Mouse (Mus musculus): ENCODE results near the gene Cacna1c. TPM values are rescaled to one million over a fixed set of nuclear protein-coding genes. Genes with fewer than 3 reads are reported as not detected.

The Cacna1c gene
- polyA plus RNA-seq, 1 experiment from 2014 or later = 2.0 TPM

DNA sequence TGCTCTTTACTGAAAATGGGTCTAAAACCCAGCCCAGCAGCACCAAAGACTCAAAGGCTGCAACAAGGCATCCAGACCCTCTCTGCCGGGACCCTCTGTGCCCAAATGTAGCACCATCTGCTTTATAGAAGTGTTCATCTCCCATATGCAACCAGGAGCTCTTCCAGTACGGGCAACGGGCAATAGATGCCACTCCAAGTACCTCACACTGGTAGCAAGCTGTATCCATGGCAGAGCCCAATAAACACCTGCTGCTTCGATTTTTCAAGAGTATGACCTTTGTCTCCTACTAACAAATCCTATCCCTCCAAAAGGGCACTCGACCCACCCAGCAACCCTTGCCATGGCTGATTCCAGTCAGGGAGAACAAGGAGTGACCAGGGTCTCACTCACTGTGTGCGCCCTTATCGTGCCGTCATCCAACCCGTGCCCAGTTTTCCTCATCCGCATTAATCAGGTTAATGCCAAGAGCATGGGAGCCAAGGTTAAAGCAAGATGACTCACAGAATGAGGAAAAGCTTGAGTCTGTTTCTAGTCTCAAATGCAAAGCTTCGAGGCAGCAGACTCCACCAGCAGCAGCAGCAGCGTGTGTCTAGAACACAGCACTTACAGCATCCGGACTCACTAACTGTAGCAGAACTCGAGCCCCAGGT lies 122.7 kb downstream of the Cacna1c start:
- Histone ChIP-seq H3K9me3 (no peaks in the 10 kb centered on the region), H3K4me1 (no peaks in the 10 kb centered on the region), H3K36me3 (replicated peaks) (no peaks in the 10 kb centered on the region), H3K4me3 (no peak overlapping the region), H3K27ac (no peak overlapping the region), H3K27me3 (ENCODE audit: poor library complexity, severe bottlenecking) (no peaks in the 10 kb centered on the region)
- 94% methylated on average over 14 of the region's 14 CpGs for WGBS
- DNase-seq (ENCODE audit: extremely low spot score, low spot score) = no peak

DNA sequence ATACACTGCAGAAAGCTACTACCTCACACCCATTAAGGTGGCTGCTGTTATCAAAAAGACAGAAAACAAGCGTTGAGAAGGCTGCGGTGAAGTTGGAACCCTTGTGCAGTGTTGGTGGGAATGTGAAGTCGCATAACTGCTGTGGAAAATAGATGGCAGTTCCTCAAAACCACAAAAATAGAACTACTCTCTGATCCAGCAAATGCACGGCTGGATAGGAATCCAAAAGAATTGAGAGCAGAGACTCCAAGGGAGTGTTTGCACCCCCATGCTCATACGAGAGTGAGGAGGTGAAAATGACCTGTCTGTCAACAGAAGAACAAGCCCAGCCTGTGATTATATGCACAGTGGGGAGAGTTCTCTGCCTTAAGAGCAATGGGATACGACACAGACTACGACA lies 123.4 kb downstream of the Cacna1c start:
- no peaks in the 10 kb centered on the region for H3K4me1 ChIP-seq
- no peak overlapping the region for H3K4me3 ChIP-seq
- 82% methylated on average over 7 of the region's 7 CpGs for WGBS
- DNase-seq (ENCODE audit: extremely low spot score, low spot score) = no peak
- H3K36me3 ChIP-seq (replicated peaks) = no peaks in the 10 kb centered on the region
- H3K27me3 ChIP-seq (ENCODE audit: poor library complexity, severe bottlenecking) = no peaks in the 10 kb centered on the region
- H3K9me3 ChIP-seq = no peaks in the 10 kb centered on the region
- H3K27ac ChIP-seq = no peak overlapping the region

DNA sequence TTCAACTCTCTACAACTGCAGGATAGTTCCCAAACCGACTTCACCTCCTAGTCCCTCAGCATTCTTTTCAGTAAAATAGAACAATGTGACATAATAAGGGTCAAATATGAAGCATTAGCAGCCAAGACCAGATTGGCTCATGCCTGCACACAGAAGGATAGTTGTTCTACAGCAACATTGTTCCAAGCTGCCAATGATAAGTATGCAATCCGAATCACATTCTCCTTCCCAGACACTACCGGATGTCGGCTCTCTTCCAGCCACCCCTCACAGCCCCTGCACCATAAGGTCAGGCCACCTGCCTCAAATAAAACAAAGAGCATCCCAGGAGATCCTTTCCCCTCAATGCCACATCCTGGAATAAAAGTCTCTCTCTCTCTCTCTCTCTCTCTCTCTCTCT lies 125.4 kb downstream of the Cacna1c start:
- Histone ChIP-seq H3K4me3 (no peak overlapping the region), H3K27me3 (ENCODE audit: poor library complexity, severe bottlenecking) (no peaks in the 10 kb centered on the region), H3K27ac (no peak overlapping the region), H3K36me3 (replicated peaks) (no peaks in the 10 kb centered on the region), H3K9me3 (no peaks in the 10 kb centered on the region), H3K4me1 (peaks cover 4% of the 10 kb centered on the region; the same call in 1 of the 2 replicates)
- 90% methylated on average over 4 of the region's 4 CpGs for WGBS
- no peak for DNase-seq (ENCODE audit: extremely low spot score, low spot score)

DNA sequence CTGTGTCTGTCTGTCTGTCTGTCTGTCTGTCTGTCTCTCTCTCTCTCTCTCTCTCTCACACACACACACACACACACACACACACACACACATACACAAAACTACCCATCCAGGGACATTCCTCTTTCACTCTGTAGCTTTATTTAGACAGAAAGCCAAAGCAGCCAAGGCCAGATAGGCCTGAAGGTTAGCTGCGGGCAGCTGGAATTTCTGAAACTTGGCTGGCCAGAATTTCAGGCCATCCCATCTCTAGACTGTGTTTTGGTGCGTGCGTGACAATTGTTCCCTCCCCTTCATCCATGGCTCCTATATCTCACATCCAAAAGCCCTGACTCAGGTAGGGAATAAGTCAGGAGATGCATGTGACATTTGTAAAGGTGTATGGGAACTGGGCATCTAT lies 125.9 kb downstream of the Cacna1c start:
- 96% methylated on average over 3 of the region's 3 CpGs for WGBS
- peaks cover 8% of the 10 kb centered on the region; the same call in 1 of the 2 replicates for H3K4me1 ChIP-seq
- no peaks in the 10 kb centered on the region for H3K36me3 ChIP-seq (replicated peaks)

DNA sequence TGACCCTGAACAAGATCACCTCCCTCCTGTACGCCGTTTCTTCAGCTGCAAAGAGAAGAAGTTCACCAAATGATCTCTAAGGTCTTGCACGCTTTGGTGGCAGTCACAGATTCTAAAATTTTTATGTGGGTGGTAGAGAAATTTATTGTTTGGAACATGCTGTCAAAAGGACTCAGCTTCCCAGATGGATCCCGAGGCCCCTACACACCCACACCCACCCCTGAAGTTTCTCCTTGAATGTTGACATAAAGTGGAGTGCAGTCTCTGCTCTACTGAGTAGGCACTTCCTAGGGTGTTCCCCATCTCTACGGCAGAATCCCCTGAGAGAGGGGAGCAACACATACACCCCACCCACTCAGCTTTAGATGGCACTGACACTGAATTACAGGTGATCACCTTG lies 127.1 kb downstream of the Cacna1c start:
- H3K4me1 ChIP-seq = peaks cover 9% of the 10 kb centered on the region; the same call in 1 of the 2 replicates
- DNase-seq (ENCODE audit: extremely low spot score, low spot score) = no peak
- H3K27ac ChIP-seq = no peak overlapping the region
- no peaks in the 10 kb centered on the region for H3K27me3 ChIP-seq (ENCODE audit: poor library complexity, severe bottlenecking)
- 93% methylated on average over 5 of the region's 5 CpGs for WGBS
- no peaks in the 10 kb centered on the region for H3K36me3 ChIP-seq (replicated peaks)
- H3K9me3 ChIP-seq = no peaks in the 10 kb centered on the region
- no peak overlapping the region for H3K4me3 ChIP-seq

More for the DNA sequence above, 125.9 kb downstream of the Cacna1c start:
- no peaks in the 10 kb centered on the region for H3K27me3 ChIP-seq (ENCODE audit: poor library complexity, severe bottlenecking)
- DNase-seq (ENCODE audit: extremely low spot score, low spot score) = no peak
- no peak overlapping the region for H3K4me3 ChIP-seq
- H3K27ac ChIP-seq = no peak overlapping the region
- no peaks in the 10 kb centered on the region for H3K9me3 ChIP-seq

DNA sequence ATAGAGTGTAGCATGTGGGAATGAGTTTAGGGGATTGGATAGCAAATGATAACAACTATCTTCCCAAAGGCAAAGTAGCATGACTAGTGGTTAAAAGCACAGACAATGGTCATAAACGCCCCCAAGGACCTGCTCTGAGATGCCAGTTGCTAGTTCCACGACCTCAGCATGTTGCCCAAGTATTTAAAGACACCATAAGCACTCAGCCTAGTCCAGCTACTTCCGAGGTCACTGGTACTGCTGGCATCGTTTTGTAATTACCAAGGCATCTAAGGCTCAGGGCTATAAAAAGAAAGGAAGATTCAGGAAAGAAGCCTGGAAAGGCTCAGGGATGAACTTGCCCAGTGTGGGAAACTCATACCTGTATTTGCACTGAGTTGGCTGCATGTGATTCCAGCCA lies 127.6 kb downstream of the Cacna1c start:
- Histone ChIP-seq H3K9me3 (no peaks in the 10 kb centered on the region), H3K4me1 (peaks cover 9% of the 10 kb centered on the region; the same call in 1 of the 2 replicates), H3K27ac (no peak overlapping the region), H3K27me3 (ENCODE audit: poor library complexity, severe bottlenecking) (no peaks in the 10 kb centered on the region), H3K36me3 (replicated peaks) (no peaks in the 10 kb centered on the region), H3K4me3 (no peak overlapping the region)
- DNase-seq (ENCODE audit: extremely low spot score, low spot score) = no peak
- WGBS = 77% methylated on average over 4 of the region's 4 CpGs

DNA sequence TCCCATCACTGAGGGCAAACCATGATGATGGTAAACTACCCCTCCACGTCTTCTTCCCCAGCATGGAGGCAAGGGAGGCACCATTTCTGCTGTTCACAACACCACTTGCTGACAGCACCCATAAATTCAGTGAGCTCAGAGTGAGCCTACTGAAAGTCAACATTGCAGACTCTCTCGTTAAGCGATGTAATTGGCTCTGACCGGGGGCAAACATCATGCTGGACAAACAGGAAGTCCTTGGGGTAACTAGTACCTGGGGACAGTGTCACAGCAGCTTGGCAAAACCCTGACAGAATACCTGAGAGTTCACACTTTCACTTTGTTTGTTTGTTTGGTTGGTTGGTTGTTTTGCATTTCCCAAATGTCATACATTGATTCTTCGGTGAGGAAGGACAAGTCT lies 131.3 kb downstream of the Cacna1c start:
- 88% methylated on average over 5 of the region's 5 CpGs for WGBS
- H3K9me3 ChIP-seq = no peaks in the 10 kb centered on the region

DNA sequence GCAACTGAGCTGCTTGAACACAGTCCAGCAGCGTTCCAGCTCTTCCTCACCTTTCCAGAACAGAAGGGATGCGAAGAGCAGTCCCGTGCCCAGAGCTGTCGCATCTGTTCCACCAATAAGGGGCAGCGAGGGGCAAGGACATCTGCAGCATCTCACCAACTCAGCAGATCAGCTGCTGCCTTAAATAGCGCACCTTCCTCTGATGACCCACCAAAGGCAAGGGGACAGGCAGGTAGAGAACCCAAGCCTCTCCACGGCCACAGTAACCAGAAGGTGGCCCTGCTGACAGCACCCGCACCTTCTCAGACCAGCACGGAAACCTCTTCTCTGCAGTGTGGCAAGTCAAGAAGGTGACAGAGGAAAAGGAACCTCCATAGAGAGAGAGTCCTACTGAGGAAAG lies 131.8 kb downstream of the Cacna1c start:
- 95% methylated on average over 9 of the region's 9 CpGs for WGBS
- Histone ChIP-seq H3K9me3 (no peaks in the 10 kb centered on the region), H3K27me3 (ENCODE audit: poor library complexity, severe bottlenecking) (no peaks in the 10 kb centered on the region), H3K27ac (no peak overlapping the region), H3K36me3 (replicated peaks) (no peaks in the 10 kb centered on the region), H3K4me3 (no peak overlapping the region), H3K4me1 (peaks cover 20% of the 10 kb centered on the region)
- DNase-seq (ENCODE audit: extremely low spot score, low spot score) = no peak

More for the DNA sequence above, 131.3 kb downstream of the Cacna1c start:
- Histone ChIP-seq H3K36me3 (replicated peaks) (no peaks in the 10 kb centered on the region), H3K27me3 (ENCODE audit: poor library complexity, severe bottlenecking) (no peaks in the 10 kb centered on the region), H3K4me1 (peaks cover 20% of the 10 kb centered on the region), H3K27ac (no peak overlapping the region), H3K4me3 (no peak overlapping the region)
- DNase-seq (ENCODE audit: extremely low spot score, low spot score) = no peak

DNA sequence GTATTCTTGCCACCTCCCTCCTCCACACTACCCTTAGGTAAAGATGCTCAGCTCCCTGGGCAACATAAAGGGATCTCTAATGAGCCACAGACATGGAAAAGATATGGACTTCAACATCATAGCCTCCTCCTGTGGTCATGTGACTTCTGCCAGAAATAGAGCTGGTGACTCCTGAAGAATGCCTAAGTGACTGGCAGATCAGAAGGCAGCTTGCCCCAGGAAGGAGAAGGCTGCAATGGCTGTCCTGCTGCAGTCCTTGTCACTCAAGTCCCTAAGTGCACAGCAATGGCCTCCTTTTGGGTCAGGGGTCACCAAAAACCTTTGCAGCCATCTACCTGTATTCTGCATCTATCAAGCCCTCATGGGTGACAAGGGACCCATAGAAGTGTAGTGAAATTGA lies 133.5 kb downstream of the Cacna1c start:
- H3K4me1 ChIP-seq = peaks cover 23% of the 10 kb centered on the region
- no peak overlapping the region for H3K27ac ChIP-seq
- no peaks in the 10 kb centered on the region for H3K27me3 ChIP-seq (ENCODE audit: poor library complexity, severe bottlenecking)
- H3K36me3 ChIP-seq (replicated peaks) = no peaks in the 10 kb centered on the region
- DNase-seq (ENCODE audit: extremely low spot score, low spot score) = no peak
- H3K9me3 ChIP-seq = no peaks in the 10 kb centered on the region
- no peak overlapping the region for H3K4me3 ChIP-seq

DNA sequence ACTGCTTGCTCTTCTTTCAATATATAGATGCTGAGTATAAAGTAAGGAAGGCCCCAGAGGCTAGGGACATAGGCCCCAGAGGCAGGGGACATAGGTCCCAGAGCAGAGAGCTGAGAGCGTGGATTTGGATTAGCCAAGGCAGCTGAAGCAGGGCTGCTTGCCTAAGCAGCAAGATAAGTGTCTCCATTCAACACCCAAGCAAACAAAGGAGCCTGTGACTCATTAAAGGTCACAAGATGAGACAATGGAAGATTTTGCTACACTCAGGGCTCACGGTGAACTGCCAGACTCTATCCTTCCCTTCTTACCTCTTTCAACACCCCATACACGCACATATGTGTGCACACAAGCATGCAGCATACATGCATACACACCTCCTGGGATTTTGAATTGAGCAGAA lies 137.3 kb downstream of the Cacna1c start:
- peaks cover 14% of the 10 kb centered on the region for H3K4me1 ChIP-seq
- no peak for DNase-seq (ENCODE audit: extremely low spot score, low spot score)
- 65% methylated on average over 3 of the region's 3 CpGs for WGBS
- H3K36me3 ChIP-seq (replicated peaks) = no peaks in the 10 kb centered on the region
- 0 out of 2 replicates have a peak overlapping the region, but pooled peaks have one; percentile 15 for H3K27ac ChIP-seq
- H3K4me3 ChIP-seq = no peak overlapping the region
- H3K27me3 ChIP-seq (ENCODE audit: poor library complexity, severe bottlenecking) = no peaks in the 10 kb centered on the region
- no peaks in the 10 kb centered on the region for H3K9me3 ChIP-seq

DNA sequence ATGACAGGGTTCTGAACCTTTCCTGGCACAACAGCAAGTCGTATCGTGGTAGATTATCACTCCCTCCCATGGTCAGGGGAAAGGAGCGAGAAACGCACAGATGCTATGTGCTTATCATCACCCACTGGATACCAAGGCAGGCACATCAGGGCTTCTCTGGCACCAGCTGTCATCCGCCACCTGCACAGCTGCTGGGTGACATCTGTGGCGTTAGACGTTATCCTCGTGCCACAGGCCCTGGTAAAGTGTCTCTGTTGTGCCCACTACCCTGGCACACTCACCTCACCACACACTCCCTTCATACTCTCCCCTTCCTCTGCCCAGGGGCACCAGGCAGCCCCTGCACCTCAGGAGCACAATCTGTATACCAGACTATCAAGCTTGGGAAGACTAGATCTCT lies 137.8 kb downstream of the Cacna1c start:
- Histone ChIP-seq H3K27ac (0 out of 2 replicates have a peak overlapping the region, but pooled peaks have one; percentile 15), H3K4me3 (no peak overlapping the region), H3K9me3 (no peaks in the 10 kb centered on the region), H3K36me3 (replicated peaks) (no peaks in the 10 kb centered on the region), H3K4me1 (peaks cover 14% of the 10 kb centered on the region), H3K27me3 (ENCODE audit: poor library complexity, severe bottlenecking) (no peaks in the 10 kb centered on the region)
- 91% methylated on average over 8 of the region's 8 CpGs for whole genome bisulfite sequencing
- DNase-seq (ENCODE audit: extremely low spot score, low spot score) = no peak

DNA sequence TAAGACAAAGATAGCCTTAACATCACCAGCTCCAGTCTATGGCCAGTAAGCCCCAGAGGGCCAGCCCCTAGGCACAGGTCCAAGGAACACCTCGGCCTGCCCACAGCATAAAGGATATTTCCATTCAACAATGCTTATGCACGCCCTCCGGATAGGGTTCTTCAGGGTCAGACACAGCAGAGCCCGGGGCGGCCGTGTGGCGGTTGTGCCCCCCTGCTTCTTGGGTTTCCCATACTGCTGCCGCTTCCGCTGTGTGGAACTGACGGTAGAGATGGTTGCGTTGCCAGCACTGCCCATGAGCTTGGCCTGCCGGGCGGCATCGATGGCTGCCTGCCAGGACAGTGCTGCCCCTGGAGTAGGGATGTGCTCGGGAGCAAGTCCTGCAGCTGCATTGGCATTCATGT lies 139.1 kb downstream of the Cacna1c start:
- no peak overlapping the region for H3K27ac ChIP-seq
- no peaks in the 10 kb centered on the region for H3K36me3 ChIP-seq (replicated peaks)
- 91% methylated on average over 15 of the region's 15 CpGs for WGBS
- H3K4me3 ChIP-seq = no peak overlapping the region
- no peaks in the 10 kb centered on the region for H3K9me3 ChIP-seq
- peaks cover 4% of the 10 kb centered on the region for H3K4me1 ChIP-seq
- no peak for DNase-seq (ENCODE audit: extremely low spot score, low spot score)
- no peaks in the 10 kb centered on the region for H3K27me3 ChIP-seq (ENCODE audit: poor library complexity, severe bottlenecking)

DNA sequence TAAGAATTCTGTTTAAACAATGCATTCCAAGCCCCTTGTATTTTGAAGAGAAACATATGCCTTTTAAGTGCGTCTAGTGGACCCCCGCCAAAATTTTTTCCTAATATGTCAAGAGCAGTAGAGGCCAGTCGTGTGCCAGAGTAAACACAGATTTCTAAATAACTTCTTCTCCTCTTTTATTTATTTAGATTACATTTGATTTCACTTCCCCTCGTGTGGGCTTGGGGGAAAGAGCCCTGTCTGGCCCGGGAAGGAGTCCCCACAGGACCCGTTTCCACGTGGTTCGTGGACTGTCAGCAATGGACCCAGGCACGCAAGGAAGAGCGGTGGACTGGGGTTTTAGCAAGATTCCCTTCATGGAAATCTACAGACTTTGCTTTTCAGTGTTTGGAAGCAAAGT lies 143.4 kb downstream of the Cacna1c start:
- Histone ChIP-seq H3K27ac (no peak overlapping the region), H3K9me3 (no peaks in the 10 kb centered on the region), H3K4me3 (no peak overlapping the region), H3K27me3 (ENCODE audit: poor library complexity, severe bottlenecking) (no peaks in the 10 kb centered on the region), H3K36me3 (replicated peaks) (no peaks in the 10 kb centered on the region), H3K4me1 (peaks cover 13% of the 10 kb centered on the region)
- 88% methylated on average over 10 of the region's 10 CpGs for WGBS
- DNase-seq (ENCODE audit: extremely low spot score, low spot score) = no peak

DNA sequence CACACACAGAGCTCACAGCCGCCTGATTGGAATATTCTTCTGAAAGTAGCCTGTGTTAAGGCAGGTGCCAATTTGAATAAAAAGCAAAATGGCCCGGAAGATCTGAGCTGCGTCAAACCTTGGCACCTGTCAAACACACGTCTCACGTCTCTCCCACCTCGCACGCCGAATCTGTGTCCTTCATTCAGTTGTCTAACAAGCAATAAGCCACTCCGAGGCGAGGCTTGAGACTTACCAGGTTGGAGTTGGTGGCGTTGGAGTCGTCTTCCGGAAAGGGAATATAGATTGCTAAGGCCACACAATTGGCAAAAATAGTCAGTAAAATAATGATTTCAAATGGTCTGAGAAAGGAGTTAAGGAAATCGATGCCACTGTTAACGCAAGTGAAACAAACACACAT lies 143.9 kb downstream of the Cacna1c start:
- H3K4me1 ChIP-seq = peaks cover 18% of the 10 kb centered on the region
- H3K27ac ChIP-seq = no peak overlapping the region
- no peaks in the 10 kb centered on the region for H3K36me3 ChIP-seq (replicated peaks)
- H3K9me3 ChIP-seq = no peaks in the 10 kb centered on the region
- DNase-seq (ENCODE audit: extremely low spot score, low spot score) = no peak
- no peak overlapping the region for H3K4me3 ChIP-seq
- WGBS = 95% methylated on average over 15 of the region's 15 CpGs
- H3K27me3 ChIP-seq (ENCODE audit: poor library complexity, severe bottlenecking) = no peaks in the 10 kb centered on the region

Data from forebrain, embryonic 10.5 days (tissue).